Mouse (Mus musculus) frontal cortex, adult 2 months (tissue): ENCODE measurements around the gene Gm4201. TPM values are rescaled to one million over a fixed set of nuclear protein-coding genes. Genes with fewer than 3 reads are reported as not detected.
"Not testable (repeated sequence)": the region's sequence is repeated elsewhere in the genome, so short reads cannot be mapped to it uniquely, and the experiment has no call there.

ENCODE experiments used
- DNase-seq, 2 experiments: peaks; one replicate each; pipeline ENCODE4 v3.0.0; 2022; ENCODE audit warnings: low spot score in 1 of 2; ENCODE audit errors: extremely low spot score in 1 of 2
- polyA plus RNA-seq: library from polyadenylated mRNA; depleted of rRNA; stranded (reverse); fragments of >200 nt; gene quantifications from 2 replicates; pipeline ENCODE4 v1.2.3, GENCODE M21; 2012; rRNA removed

The Gm4201 gene
- not detected in 2 replicates for polyA plus RNA-seq

DNA sequence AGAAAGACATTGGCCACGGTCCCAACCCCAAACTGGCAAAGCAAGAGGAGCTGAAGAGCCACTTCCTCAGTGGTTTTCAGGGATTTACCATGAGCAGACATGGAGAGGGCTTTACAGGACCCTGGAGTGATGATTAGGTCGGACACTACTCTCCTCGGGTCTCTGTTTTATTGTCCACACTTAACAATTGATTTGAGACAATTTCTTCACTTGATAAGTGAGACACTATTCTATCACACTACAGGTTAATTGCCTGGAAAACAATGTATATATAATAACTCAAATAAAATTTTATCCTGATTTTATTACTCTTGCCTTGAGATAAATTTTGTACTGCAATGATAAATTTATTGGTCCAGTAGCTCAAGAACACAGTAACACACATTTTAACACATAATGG is at the start of gene Gm4201:
Gene Gm4201 (minus strand): TSS at position 101 of the 400 bp plus-strand sequence.
- DNase-seq = not testable (repeated sequence)

DNA sequence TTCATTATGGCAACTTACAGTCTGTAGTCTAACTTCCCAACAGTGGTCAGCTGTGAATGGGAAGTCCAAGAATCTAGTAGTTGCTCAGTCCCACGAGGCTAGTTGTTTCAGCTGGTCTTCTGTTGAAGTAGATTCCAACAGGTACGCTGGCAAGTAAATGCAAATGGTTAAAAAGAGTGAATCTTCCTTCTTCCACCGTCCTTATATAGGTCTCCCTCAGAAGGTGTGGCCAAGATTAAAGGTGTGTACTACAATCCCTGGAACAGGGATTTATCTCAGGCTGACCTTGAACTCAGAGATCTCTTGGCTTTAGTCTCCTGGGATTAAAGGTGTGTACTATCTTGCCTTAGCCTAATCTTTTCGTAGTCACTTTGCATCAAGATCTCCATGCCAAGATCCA is 22.9 kb upstream of the Gm4201 start, which contains the start of gene Gm4565:
Gene Gm4565 (minus strand): TSS at position 101 of the 400 bp plus-strand sequence.
- DNase-seq = not testable (repeated sequence)

DNA sequence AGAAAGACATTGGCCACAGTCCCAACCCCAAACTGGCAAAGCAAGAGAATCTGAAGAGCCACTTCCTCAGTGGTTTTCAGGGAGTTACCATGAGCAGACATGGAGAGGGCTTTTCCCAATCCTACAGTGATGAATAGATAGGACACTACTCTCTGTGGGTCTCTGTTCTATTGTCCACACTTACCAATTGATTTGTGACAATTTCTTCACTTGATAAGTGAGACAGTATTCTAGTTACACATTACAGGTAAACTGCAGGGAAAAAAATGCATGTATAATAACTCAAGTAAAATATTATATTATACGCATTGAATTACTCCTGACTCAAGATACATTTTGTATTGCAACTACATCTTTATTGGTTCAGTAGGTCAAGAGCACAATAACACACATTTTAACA is 30.4 kb downstream of the Gm4201 start, which contains the start of gene Gm8677:
Gene Gm8677 (minus strand): TSS at position 101 of the 400 bp plus-strand sequence.
- not testable (repeated sequence) for DNase-seq

DNA sequence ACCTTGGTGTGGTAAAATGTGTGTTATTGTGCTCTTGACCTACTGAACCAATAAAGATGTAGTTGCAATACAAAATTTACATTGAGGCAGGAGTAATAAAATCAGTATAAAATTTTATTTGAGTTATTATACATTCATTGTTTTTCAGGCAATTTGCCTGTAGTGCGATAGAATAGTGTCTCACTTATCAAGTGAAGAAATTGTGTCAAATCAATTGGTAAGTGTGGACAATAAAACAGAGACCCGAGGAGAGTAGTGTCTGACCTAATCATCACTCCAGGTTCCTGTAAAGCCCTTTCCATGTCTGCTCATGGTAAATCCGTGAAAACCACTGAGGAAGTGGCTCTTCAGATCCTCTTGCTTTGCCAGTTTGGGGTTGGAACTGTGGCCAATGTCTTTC is 42.5 kb downstream of the Gm4201 start, which contains the start of gene Vmn1r152:
Gene Vmn1r152 (plus strand): TSS at position 301 of the 400 bp plus-strand sequence.
- not testable (repeated sequence) for DNase-seq

Other genes starting within 250 kb of the Gm4201 start
- not detected in 2 replicates for gene Gm4187, start 235.6 kb downstream of the Gm4201 start, polyA plus RNA-seq
- not detected in 2 replicates for gene Gm8660, start 194.3 kb downstream of the Gm4201 start, polyA plus RNA-seq
- not detected in 2 replicates for gene Vmn1r148, start 151.8 kb downstream of the Gm4201 start, polyA plus RNA-seq
- gene Vmn1r149, start 127.1 kb downstream of the Gm4201 start, polyA plus RNA-seq = not detected in 2 replicates
- gene Gm10665, start 101.3 kb downstream of the Gm4201 start, polyA plus RNA-seq = not detected in 2 replicates
- not detected in 2 replicates for gene Vmn1r151, start 65.7 kb downstream of the Gm4201 start, polyA plus RNA-seq
- gene Vmn1r152, start 42.4 kb downstream of the Gm4201 start, polyA plus RNA-seq = not detected in 2 replicates
- gene Gm8677, start 30.5 kb downstream of the Gm4201 start, polyA plus RNA-seq = not detected in 2 replicates
- gene Gm4565, start 22.8 kb upstream of the Gm4201 start, polyA plus RNA-seq = not detected in 2 replicates
- not detected in 2 replicates for gene Vmn1r155, start 92.7 kb upstream of the Gm4201 start, polyA plus RNA-seq
- gene Gm8693, start 127.0 kb upstream of the Gm4201 start, polyA plus RNA-seq = not detected in 2 replicates
- not detected in 2 replicates for gene Gm4567, start 154.4 kb upstream of the Gm4201 start, polyA plus RNA-seq
- not detected in 2 replicates for gene Vmn1r157, start 196.4 kb upstream of the Gm4201 start, polyA plus RNA-seq
- not detected in 2 replicates for gene Vmn1r158, start 225.4 kb upstream of the Gm4201 start, polyA plus RNA-seq